Mouse (Mus musculus): ENCODE results near the gene Rabl3. TPM values are rescaled to one million over a fixed set of nuclear protein-coding genes. Genes with fewer than 3 reads are reported as not detected.

Gene Rabl3
- polyA plus RNA-seq, 1 experiment from 2014 or later, result 42.3 TPM

DNA sequence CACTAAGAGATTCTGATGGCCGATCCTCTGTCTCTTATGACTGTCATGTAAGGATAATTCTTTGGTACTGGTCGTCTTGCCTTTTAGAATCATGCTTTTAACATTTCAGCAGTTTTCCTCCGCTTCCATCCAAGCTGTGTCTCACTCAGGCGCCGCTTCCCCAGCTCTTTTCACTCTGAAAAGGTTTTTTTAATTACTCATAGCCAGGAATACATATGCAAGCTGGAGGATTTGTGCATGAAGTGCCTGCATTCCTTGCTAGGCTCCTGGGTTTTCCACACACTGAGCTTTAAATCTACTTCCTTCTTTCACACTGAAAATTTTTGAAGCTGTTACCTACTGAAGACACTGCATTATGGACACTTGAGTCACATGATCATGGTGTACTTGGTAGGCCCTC lies 23.3 kb downstream of the Rabl3 start:
- Histone ChIP-seq H3K27ac (ENCODE audit: low read depth, low read length) (no peak overlapping the region), H3K4me3 (ENCODE audit: low read depth, low read length) (no peak overlapping the region)
- 79% methylated on average over 5 of the region's 5 CpGs for WGBS

DNA sequence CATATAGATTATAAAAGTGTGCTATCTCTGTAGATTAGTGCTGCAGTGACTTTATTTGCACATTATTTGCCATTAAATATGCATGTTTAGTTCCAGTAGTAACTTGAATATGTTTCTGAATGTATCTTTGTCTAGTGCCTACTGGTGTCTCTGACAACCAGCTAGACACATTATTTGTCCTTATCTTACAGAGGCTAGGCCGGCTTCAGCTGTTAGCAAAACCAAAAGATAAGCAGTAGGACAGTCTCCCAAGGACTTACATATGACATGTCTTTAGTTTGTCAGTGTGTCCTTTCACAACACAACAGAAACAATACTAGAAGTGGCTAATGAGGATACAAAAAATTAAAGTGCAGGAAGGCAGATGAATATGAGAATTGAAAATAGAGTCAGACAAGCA lies 25.4 kb downstream of the Rabl3 start:
- H3K36me3 ChIP-seq (ENCODE audit: control insufficient read depth, insufficient read depth, low read length), result no peaks in the 10 kb centered on the region
- DNase-seq (ENCODE audit: low spot score), result no peak
- no peak overlapping the region for H3K4me3 ChIP-seq (ENCODE audit: low read depth, low read length)
- H3K4me2 ChIP-seq (ENCODE audit: low read depth, low read length, severe bottlenecking), result no peak overlapping the region
- H3K4me1 ChIP-seq (replicated peaks; ENCODE audit: control insufficient read depth, insufficient read depth, low read length), result no peaks in the 10 kb centered on the region
- 91% methylated on average over 1 of the region's 1 CpGs for WGBS
- no peaks in the 10 kb centered on the region for H3K27me3 ChIP-seq (ENCODE audit: control insufficient read depth, insufficient read depth, low read length)
- H3K9ac ChIP-seq (ENCODE audit: low read length), result no peak overlapping the region
- H3K9me3 ChIP-seq (ENCODE audit: control insufficient read depth, low read length), result no peaks in the 10 kb centered on the region
- H3K27ac ChIP-seq (ENCODE audit: low read depth, low read length), result no peak overlapping the region
- ATAC-seq (replicated peaks; ENCODE audit: low FRiP score), result no peak

More for the DNA sequence above, 23.3 kb downstream of the Rabl3 start:
- Histone ChIP-seq H3K36me3 (ENCODE audit: control insufficient read depth, insufficient read depth, low read length) (peaks cover 3% of the 10 kb centered on the region; the same call in 1 of the 2 replicates), H3K4me1 (replicated peaks; ENCODE audit: control insufficient read depth, insufficient read depth, low read length) (no peaks in the 10 kb centered on the region), H3K9me3 (ENCODE audit: control insufficient read depth, low read length) (no peaks in the 10 kb centered on the region), H3K4me2 (ENCODE audit: low read depth, low read length, severe bottlenecking) (no peak overlapping the region), H3K27me3 (ENCODE audit: control insufficient read depth, insufficient read depth, low read length) (no peaks in the 10 kb centered on the region), H3K9ac (ENCODE audit: low read length) (no peak overlapping the region)
- DNase-seq (ENCODE audit: low spot score) (no peak), ATAC-seq (replicated peaks; ENCODE audit: low FRiP score) (no peak)

DNA sequence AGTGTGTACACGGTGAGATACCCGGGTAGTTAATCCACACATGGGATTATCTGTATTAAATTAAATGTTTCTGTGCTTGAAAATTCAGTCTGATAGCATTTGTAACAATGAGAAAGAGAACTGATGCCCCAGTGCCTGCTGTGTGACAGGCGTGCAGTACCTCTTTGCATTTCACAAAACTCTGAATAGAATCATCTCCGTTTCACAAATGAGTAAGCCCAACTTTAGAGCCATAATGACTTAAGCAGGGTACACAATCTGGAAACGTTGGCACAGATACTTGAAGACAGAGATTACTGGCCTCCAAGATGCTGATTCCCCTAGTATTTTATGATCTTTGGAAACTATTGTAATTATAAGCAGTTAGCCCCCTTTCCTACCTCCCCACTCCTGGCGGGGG lies 26.4 kb downstream of the Rabl3 start:
- no peaks in the 10 kb centered on the region for H3K27me3 ChIP-seq (ENCODE audit: control insufficient read depth, insufficient read depth, low read length)
- H3K9me3 ChIP-seq (ENCODE audit: control insufficient read depth, low read length), result no peaks in the 10 kb centered on the region
- H3K9ac ChIP-seq (ENCODE audit: low read length), result no peak overlapping the region
- H3K4me1 ChIP-seq (replicated peaks; ENCODE audit: control insufficient read depth, insufficient read depth, low read length), result no peaks in the 10 kb centered on the region
- ATAC-seq (replicated peaks; ENCODE audit: low FRiP score), result no peak
- no peak overlapping the region for H3K4me3 ChIP-seq (ENCODE audit: low read depth, low read length)
- no peaks in the 10 kb centered on the region for H3K36me3 ChIP-seq (ENCODE audit: control insufficient read depth, insufficient read depth, low read length)
- DNase-seq (ENCODE audit: low spot score), result no peak
- no peak overlapping the region for H3K27ac ChIP-seq (ENCODE audit: low read depth, low read length)
- WGBS, result 79% methylated on average over 6 of the region's 6 CpGs
- H3K4me2 ChIP-seq (ENCODE audit: low read depth, low read length, severe bottlenecking), result no peak overlapping the region

- no peak overlapping the region for H3K4me2 ChIP-seq (ENCODE audit: low read depth, low read length, severe bottlenecking)
- H3K36me3 ChIP-seq (ENCODE audit: control insufficient read depth, insufficient read depth, low read length), result no peaks in the 10 kb centered on the region
- no peak overlapping the region for H3K4me3 ChIP-seq (ENCODE audit: low read depth, low read length)
- ATAC-seq (replicated peaks; ENCODE audit: low FRiP score), result no peak
- no peaks in the 10 kb centered on the region for H3K4me1 ChIP-seq (replicated peaks; ENCODE audit: control insufficient read depth, insufficient read depth, low read length)
- H3K27me3 ChIP-seq (ENCODE audit: control insufficient read depth, insufficient read depth, low read length), result no peaks in the 10 kb centered on the region
- no peak overlapping the region for H3K27ac ChIP-seq (ENCODE audit: low read depth, low read length)
- DNase-seq (ENCODE audit: low spot score), result no peak
- H3K9me3 ChIP-seq (ENCODE audit: control insufficient read depth, low read length), result no peaks in the 10 kb centered on the region
- no peak overlapping the region for H3K9ac ChIP-seq (ENCODE audit: low read length)
- WGBS, result 84% methylated on average over 12 of the region's 12 CpGs
These were observed 27.7 kb downstream of the Rabl3 start for GRCm38 (mm10) chr16:37567113-37568050.

DNA sequence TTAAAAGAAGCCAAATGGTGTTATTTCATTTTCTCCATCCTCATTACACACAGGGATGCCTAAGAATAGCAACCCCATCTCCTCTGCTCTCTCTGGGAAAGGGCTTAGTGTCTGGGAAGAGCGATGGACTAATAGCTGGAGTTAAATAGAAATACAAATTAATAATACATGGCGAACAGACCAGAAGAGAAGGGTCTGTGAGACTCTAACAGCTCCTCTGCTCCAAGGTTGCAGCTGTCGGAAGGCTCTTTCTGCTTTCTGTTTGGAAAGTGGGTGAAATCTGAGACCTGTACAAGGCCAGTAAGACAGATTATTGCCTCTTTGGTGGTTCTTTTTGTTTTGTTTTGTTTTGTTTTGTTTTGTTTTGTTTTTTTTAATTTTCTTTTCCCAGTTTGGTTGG lies 31.9 kb downstream of the Rabl3 start:
- H3K4me3 ChIP-seq (ENCODE audit: low read depth, low read length), result no peak overlapping the region
- no peak overlapping the region for H3K9ac ChIP-seq (ENCODE audit: low read length)
- peaks cover 3% of the 10 kb centered on the region; the same call in 1 of the 2 replicates for H3K9me3 ChIP-seq (ENCODE audit: control insufficient read depth, low read length)
- H3K27me3 ChIP-seq (ENCODE audit: control insufficient read depth, insufficient read depth, low read length), result no peaks in the 10 kb centered on the region
- no peaks in the 10 kb centered on the region; the same call in 1 of the 2 replicates for H3K36me3 ChIP-seq (ENCODE audit: control insufficient read depth, insufficient read depth, low read length)
- 51% methylated on average over 3 of the region's 3 CpGs for WGBS
- no peaks in the 10 kb centered on the region for H3K4me1 ChIP-seq (replicated peaks; ENCODE audit: control insufficient read depth, insufficient read depth, low read length)
- ATAC-seq (replicated peaks; ENCODE audit: low FRiP score) (no peak), DNase-seq (ENCODE audit: low spot score) (no peak)
- H3K4me2 ChIP-seq (ENCODE audit: low read depth, low read length, severe bottlenecking), result no peak overlapping the region
- no peak overlapping the region for H3K27ac ChIP-seq (ENCODE audit: low read depth, low read length)

GRCm38 (mm10) chr16:37572117-37572754 lies 32.6 kb downstream of the Rabl3 start:
- Histone ChIP-seq H3K27ac (ENCODE audit: low read depth, low read length) (no peak overlapping the region), H3K4me1 (replicated peaks; ENCODE audit: control insufficient read depth, insufficient read depth, low read length) (no peaks in the 10 kb centered on the region), H3K27me3 (ENCODE audit: control insufficient read depth, insufficient read depth, low read length) (no peaks in the 10 kb centered on the region), H3K9me3 (ENCODE audit: control insufficient read depth, low read length) (peaks cover 3% of the 10 kb centered on the region; the same call in 1 of the 2 replicates), H3K9ac (ENCODE audit: low read length) (no peak overlapping the region), H3K4me3 (ENCODE audit: low read depth, low read length) (no peak overlapping the region), H3K4me2 (ENCODE audit: low read depth, low read length, severe bottlenecking) (no peak overlapping the region), H3K36me3 (ENCODE audit: control insufficient read depth, insufficient read depth, low read length) (no peaks in the 10 kb centered on the region; the same call in 1 of the 2 replicates)
- DNase-seq (ENCODE audit: low spot score) (no peak), ATAC-seq (replicated peaks; ENCODE audit: low FRiP score) (no peak)
- WGBS, result 89% methylated on average over 12 of the region's 12 CpGs

DNA sequence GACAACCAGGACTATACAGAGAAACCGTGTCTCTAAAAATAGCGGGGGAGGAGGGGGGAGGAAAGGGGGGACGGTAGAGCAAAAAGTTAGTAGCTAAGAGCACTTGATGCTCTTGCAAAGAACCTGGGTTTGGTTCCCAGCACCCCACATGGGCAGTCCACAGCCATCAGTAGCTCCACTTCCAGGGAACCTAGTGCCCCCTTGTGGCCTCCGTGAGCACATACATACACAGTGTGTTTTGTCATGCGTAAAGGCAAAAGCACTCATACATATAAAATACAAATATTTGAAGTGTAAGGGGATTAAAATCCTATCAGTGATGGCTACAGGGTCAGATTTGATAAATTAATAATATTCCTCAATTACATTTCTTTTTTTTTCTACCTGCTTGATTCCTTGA lies 33.4 kb downstream of the Rabl3 start:
- Histone ChIP-seq H3K36me3 (ENCODE audit: control insufficient read depth, insufficient read depth, low read length) (no peaks in the 10 kb centered on the region; the same call in 1 of the 2 replicates), H3K9me3 (ENCODE audit: control insufficient read depth, low read length) (peaks cover 3% of the 10 kb centered on the region; the same call in 1 of the 2 replicates), H3K27me3 (ENCODE audit: control insufficient read depth, insufficient read depth, low read length) (no peaks in the 10 kb centered on the region), H3K4me1 (replicated peaks; ENCODE audit: control insufficient read depth, insufficient read depth, low read length) (no peaks in the 10 kb centered on the region), H3K4me2 (ENCODE audit: low read depth, low read length, severe bottlenecking) (no peak overlapping the region), H3K4me3 (ENCODE audit: low read depth, low read length) (no peak overlapping the region), H3K9ac (ENCODE audit: low read length) (no peak overlapping the region), H3K27ac (ENCODE audit: low read depth, low read length) (no peak overlapping the region)
- 93% methylated on average over 5 of the region's 5 CpGs for WGBS
- ATAC-seq (replicated peaks; ENCODE audit: low FRiP score), result no peak
- DNase-seq (ENCODE audit: low spot score), result no peak

- no peak for ATAC-seq (replicated peaks; ENCODE audit: low FRiP score)
- 89% methylated on average over 3 of the region's 3 CpGs for WGBS
- Histone ChIP-seq H3K27me3 (ENCODE audit: control insufficient read depth, insufficient read depth, low read length) (no peaks in the 10 kb centered on the region), H3K27ac (ENCODE audit: low read depth, low read length) (no peak overlapping the region), H3K4me2 (ENCODE audit: low read depth, low read length, severe bottlenecking) (no peak overlapping the region), H3K9me3 (ENCODE audit: control insufficient read depth, low read length) (peaks cover 3% of the 10 kb centered on the region; the same call in 1 of the 2 replicates), H3K36me3 (ENCODE audit: control insufficient read depth, insufficient read depth, low read length) (no peaks in the 10 kb centered on the region; the same call in 1 of the 2 replicates), H3K4me1 (replicated peaks; ENCODE audit: control insufficient read depth, insufficient read depth, low read length) (no peaks in the 10 kb centered on the region), H3K9ac (ENCODE audit: low read length) (no peak overlapping the region), H3K4me3 (ENCODE audit: low read depth, low read length) (no peak overlapping the region)
- no peak for DNase-seq (ENCODE audit: low spot score)
These were observed 35.6 kb downstream of the Rabl3 start for GRCm38 (mm10) chr16:37575325-37575724.

All from forebrain, embryonic 11.5 days (tissue).